Mouse (Mus musculus) left cerebral cortex, adult 18-20 months (tissue): ENCODE results near the gene Gm10188. TPM values are rescaled to one million over a fixed set of nuclear protein-coding genes. Genes with fewer than 3 reads are reported as not detected.

Source experiments
- DNase-seq, 2 experiments: peaks; one replicate each; pipeline ENCODE4 v3.0.0; 2021 to 2022; ENCODE audit warnings: low spot score in 2 of 2, mixed read lengths in 1 of 2
- microRNA-seq, 2 experiments: library from miRNA; unstranded; fragments of <30 nt; microRNA quantifications; one replicate each; pipeline ENCODE4 v1.2.0; 2021
- total RNA-seq, 2 experiments: library from RNA; stranded (reverse); gene quantifications; 2 replicates each; pipeline ENCODE4 v1.2.3; 2021

The Gm10188 gene
- total RNA-seq, 2 experiments from 2014 or later = not detected

- no peak for DNase-seq
Measured at GRCm38 (mm10) chr1:132195681-132196080, 33.9 kb downstream of the Gm10188 start.

- DNase-seq = no peak
Measured at GRCm38 (mm10) chr1:132195100-132195499, 34.5 kb downstream of the Gm10188 start.

- DNase-seq = no peak
Measured at GRCm38 (mm10) chr1:132194624-132195023, 34.9 kb downstream of the Gm10188 start.

- DNase-seq = no peak
Measured at GRCm38 (mm10) chr1:132193806-132194205, 35.8 kb downstream of the Gm10188 start.

- DNase-seq = no peak
Measured at GRCm38 (mm10) chr1:132191786-132192680, 37.5 kb downstream of the Gm10188 start.

- no peak for DNase-seq
Measured at GRCm38 (mm10) chr1:132191093-132191785, 38.3 kb downstream of the Gm10188 start, which contains the start of the genes Lemd1 and AC124108.1. Gene Lemd1, plus strand, starts transcription at chr1:132191431. Gene AC124108.1, plus strand, starts transcription at chr1:132191457.

- DNase-seq = no peak
Measured at GRCm38 (mm10) chr1:132190621-132191092, 38.9 kb downstream of the Gm10188 start.

GRCm38 (mm10) chr1:132190040-132190513, 39.5 kb downstream of the Gm10188 start:
- peak; percentile 65 to 75 for DNase-seq

- no peak for DNase-seq
Measured at GRCm38 (mm10) chr1:132189231-132189630, 40.3 kb downstream of the Gm10188 start.

GRCm38 (mm10) chr1:132188442-132189066, 41.0 kb downstream of the Gm10188 start:
- DNase-seq = no peak

- no peak for DNase-seq
Measured at GRCm38 (mm10) chr1:132186303-132186702, 43.3 kb downstream of the Gm10188 start.

Small RNA genes within 50 kb of the gene (microRNA-seq; reads per million reads assigned to microRNA genes)
- gene Mir135b = 45.2 to 56.2 reads per million in 2 experiments

Other genes with a start within 250 kb of the Gm10188 start
- 10 to 100 TPM; 54.4 to 59.1 TPM for gene Elk4, start 222.2 kb downstream of the Gm10188 start, total RNA-seq
- gene Mfsd4a, start 161.7 kb downstream of the Gm10188 start, total RNA-seq = 10 to 100 TPM; 72.9 to 78.3 TPM
- 10 to 100 TPM; 30.5 to 36.1 TPM for gene Cdk18, start 90.1 kb downstream of the Gm10188 start, total RNA-seq
- 1 to 10 TPM; 4.8 to 7.6 TPM for gene Lemd1, start 38.3 kb downstream of the Gm10188 start, total RNA-seq
- 1 to 10 TPM; 3.4 to 5.2 TPM for gene AC124108.1, start 38.3 kb downstream of the Gm10188 start, total RNA-seq
- gene Klhdc8a, start 68.9 kb upstream of the Gm10188 start, total RNA-seq = 10 to 100 TPM; 11.7 to 14.5 TPM
- gene Nuak2, start 86.4 kb upstream of the Gm10188 start, total RNA-seq = 1 to 10 TPM; 1.3 TPM
- gene Tmcc2, start 161.5 kb upstream of the Gm10188 start, total RNA-seq = 100 to 1,000 TPM; 204 to 205 TPM
- gene Dstyk, start 187.8 kb upstream of the Gm10188 start, total RNA-seq = 10 to 100 TPM; 44.3 to 45.2 TPM
- gene Rbbp5, start 247.6 kb upstream of the Gm10188 start, total RNA-seq = 10 to 100 TPM; 59.5 to 61.4 TPM